Mouse (Mus musculus) intestine, embryonic 16.5 days (tissue): ENCODE data around the gene Hbs1l. TPM values are rescaled to one million over a fixed set of nuclear protein-coding genes. Genes with fewer than 3 reads are reported as not detected.

Experiments used
- ATAC-seq: fragments of 200-750 bp; cut with Nextera tagmentation; 2 replicates; pipeline ENCODE4 v1.8.0; 2017; ENCODE audit warnings: moderate TSS enrichment, moderate library complexity
- H3K27ac ChIP-seq: fragments of 300-500 bp; sonication (generic); 2 replicates; pipeline ENCODE4 v1.5.1; 2014; ENCODE audit warnings: mild to moderate bottlenecking, low read length
- H3K27me3 ChIP-seq: fragments of 300-500 bp; sonication (generic); replicated peaks from 2 replicates; pipeline ENCODE4 v1.6.1; 2014; ENCODE audit warnings: low read length, control low read depth, mixed read lengths; ENCODE audit not compliant: control insufficient read depth, insufficient read depth
- H3K36me3 ChIP-seq: fragments of 300-500 bp; sonication (generic); 2 replicates; pipeline ENCODE4 v1.6.1; 2014; ENCODE audit warnings: low read length, control low read depth; ENCODE audit not compliant: control insufficient read depth, insufficient read depth
- H3K4me1 ChIP-seq: fragments of 300-500 bp; sonication (generic); 2 replicates; pipeline ENCODE4 v1.6.1; 2014; ENCODE audit warnings: low read length, control low read depth, mixed read lengths; ENCODE audit not compliant: control insufficient read depth, insufficient read depth
- H3K4me2 ChIP-seq: fragments of 300-500 bp; sonication (generic); 2 replicates; pipeline ENCODE4 v1.6.1; 2014; ENCODE audit warnings: low read depth, low read length, control low read depth
- H3K4me3 ChIP-seq: fragments of 300-500 bp; sonication (generic); 2 replicates; pipeline ENCODE4 v1.5.1; 2014; ENCODE audit warnings: mild to moderate bottlenecking, low read length
- H3K9ac ChIP-seq: fragments of 300-500 bp; sonication (generic); 2 replicates; pipeline ENCODE4 v1.6.1; 2014; ENCODE audit warnings: low read depth, low read length
- H3K9me3 ChIP-seq: fragments of 300-500 bp; sonication (generic); 2 replicates; pipeline ENCODE4 v1.6.1; 2016; ENCODE audit warnings: low read length, control low read depth; ENCODE audit not compliant: control insufficient read depth
- WGBS: fragments of 180-500 bp; shearing (Covaris S2); extraction: QIAGEN DNeasy Blood & Tissue Kit; methylation state at CpG from one replicate; pipeline ENCODE4 v1.1.7; 2014; 5-methylcytosine and 5-hydroxymethylcytosine counted together
- polyA plus RNA-seq: library from polyadenylated mRNA; unstranded; fragments of >200 nt; fragmentation: Nextera tagmentation; extraction: Ambion mirVana; gene quantifications from 2 replicates; pipeline ENCODE4 v1.2.1, GENCODE M21; 2015

Hbs1l gene
- polyA plus RNA-seq, 1 experiment from 2014 or later = 80.0 TPM

DNA sequence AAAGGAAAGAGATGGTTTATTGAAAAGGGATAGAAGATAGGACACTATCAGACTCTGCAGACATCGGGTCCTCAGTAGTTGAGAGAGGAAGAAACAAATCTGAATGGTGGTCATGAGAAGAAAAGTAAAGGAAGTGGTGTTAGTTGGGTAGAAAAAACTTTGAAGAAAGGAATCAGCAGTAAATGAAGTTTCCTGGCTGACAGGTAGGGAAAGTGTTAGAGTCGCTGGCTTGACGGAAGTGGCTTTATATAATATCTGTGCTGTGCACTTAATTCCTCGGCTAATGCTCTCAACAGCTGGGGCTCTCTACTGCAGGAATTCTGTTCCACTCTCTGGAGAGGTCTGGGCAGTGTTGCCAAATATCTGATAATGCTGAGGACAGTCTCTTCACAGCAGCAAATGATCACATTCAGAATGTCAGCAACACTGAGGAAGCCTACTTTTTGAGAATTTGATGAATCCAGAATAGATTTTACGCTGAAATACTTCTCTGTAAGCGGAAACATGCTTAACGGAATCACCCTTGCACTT is 31.9 kb downstream of the Hbs1l start:
- ATAC-seq = no peak
- Histone ChIP-seq H3K4me2 (no peak overlapping the region), H3K27ac (no peak overlapping the region), H3K4me1 (no peaks in the 10 kb centered on the region), H3K36me3 (peaks cover 5% of the 10 kb centered on the region; the same call in 1 of the 2 replicates), H3K4me3 (no peak overlapping the region), H3K27me3 (no peaks in the 10 kb centered on the region), H3K9me3 (no peaks in the 10 kb centered on the region), H3K9ac (no peak overlapping the region)
- 70% methylated on average over 7 of the region's 7 CpGs for WGBS

DNA sequence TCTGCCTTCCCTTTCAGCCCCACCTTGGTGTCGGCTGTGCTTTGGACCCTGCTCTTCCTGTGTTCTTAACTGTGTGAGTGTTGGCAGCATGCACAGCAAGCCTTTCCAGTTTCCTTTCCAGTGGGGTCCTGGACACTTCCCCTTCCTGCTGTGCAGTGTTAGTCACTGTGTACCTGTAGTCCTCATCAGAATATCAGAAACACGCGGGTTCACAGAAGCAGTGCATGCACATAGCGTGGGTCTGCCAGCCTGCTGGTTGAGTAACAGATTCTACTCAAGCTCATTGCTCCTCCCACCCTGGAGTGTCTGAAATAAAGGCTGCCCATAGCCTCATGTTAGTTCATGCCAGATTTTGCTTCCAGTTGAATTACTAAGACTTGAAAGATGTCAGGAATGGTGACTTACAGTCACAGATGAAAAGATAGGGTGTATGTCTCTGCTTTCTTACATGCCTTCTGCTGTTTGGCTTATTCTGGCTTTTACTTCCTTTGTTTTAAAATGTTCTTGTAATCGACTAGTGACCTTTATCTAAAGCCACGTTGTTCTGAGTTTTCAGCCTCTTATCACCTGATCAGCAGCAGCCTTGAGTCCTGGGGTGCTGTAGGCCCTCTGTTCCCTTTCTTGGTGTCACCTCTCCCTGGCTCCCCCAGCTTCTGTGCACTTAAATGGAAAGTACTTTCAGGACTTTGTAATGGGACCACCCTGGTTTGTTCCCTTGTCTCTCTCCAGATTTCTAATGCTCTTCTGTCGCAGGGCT is 38.7 kb downstream of the Hbs1l start:
- H3K9me3 ChIP-seq = peaks cover 4% of the 10 kb centered on the region; the same call in 1 of the 2 replicates
- 70% methylated on average over 7 of the region's 7 CpGs for WGBS
- peaks cover 9% of the 10 kb centered on the region for H3K36me3 ChIP-seq
- ATAC-seq = no peak
- no peak overlapping the region for H3K4me3 ChIP-seq
- no peak overlapping the region for H3K9ac ChIP-seq
- H3K27ac ChIP-seq = no peak overlapping the region
- no peaks in the 10 kb centered on the region for H3K4me1 ChIP-seq
- H3K27me3 ChIP-seq = no peaks in the 10 kb centered on the region
- no peak overlapping the region for H3K4me2 ChIP-seq

DNA sequence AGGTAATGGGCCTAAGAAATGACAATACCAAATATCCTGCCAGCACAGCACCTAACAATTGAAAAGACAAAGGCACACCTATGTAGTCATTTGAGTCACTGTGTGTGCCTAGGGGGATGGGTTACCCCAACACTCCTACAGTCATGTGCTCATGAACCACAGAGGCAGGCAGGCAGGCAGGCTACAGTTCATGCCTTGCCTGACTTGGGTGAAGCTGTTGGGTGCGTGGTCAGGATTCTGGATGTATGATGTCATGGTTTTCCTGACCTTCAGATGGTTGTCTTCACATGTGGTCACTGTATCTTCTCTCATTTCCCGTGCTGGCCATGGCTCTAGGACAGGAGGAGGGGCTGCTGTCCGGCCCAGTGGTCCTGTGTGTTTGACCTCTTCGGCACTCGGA is 39.8 kb downstream of the Hbs1l start:
- Histone ChIP-seq H3K4me3 (no peak overlapping the region), H3K4me2 (no peak overlapping the region)
- WGBS = 96% methylated on average over 5 of the region's 5 CpGs

DNA sequence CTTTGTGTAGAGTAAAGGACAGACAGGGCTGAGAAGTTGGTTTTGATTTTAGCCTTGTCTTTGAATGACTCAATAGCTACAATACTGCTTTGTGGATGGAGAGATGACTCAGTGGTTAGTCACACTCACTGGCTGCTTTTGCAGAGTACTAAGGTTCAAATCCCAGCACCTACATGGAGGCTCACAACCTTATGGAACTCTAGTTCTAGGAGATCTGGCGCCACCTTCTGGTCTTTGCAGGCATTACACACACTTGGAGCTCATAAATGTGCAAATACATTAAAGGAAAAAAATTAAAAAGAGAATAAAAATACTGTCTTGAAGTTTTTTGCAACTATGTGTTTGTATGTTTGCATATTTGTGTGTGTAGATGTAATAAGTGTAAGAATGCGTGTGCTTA is 41.4 kb downstream of the Hbs1l start:
- no peak overlapping the region for H3K4me3 ChIP-seq
- no peaks in the 10 kb centered on the region for H3K4me1 ChIP-seq
- ATAC-seq = no peak
- H3K9ac ChIP-seq = no peak overlapping the region
- no peaks in the 10 kb centered on the region for H3K27me3 ChIP-seq
- no peak overlapping the region for H3K27ac ChIP-seq
- peaks cover 4% of the 10 kb centered on the region; the same call in 1 of the 2 replicates for H3K9me3 ChIP-seq
- H3K4me2 ChIP-seq = no peak overlapping the region
- H3K36me3 ChIP-seq = peaks cover 9% of the 10 kb centered on the region
- 62% methylated on average over 2 of the region's 2 CpGs for WGBS

More for the DNA sequence above, 39.8 kb downstream of the Hbs1l start:
- H3K9ac ChIP-seq = no peak overlapping the region
- no peaks in the 10 kb centered on the region for H3K4me1 ChIP-seq
- no peak overlapping the region for H3K27ac ChIP-seq
- ATAC-seq = no peak
- H3K9me3 ChIP-seq = peaks cover 4% of the 10 kb centered on the region; the same call in 1 of the 2 replicates
- no peaks in the 10 kb centered on the region for H3K27me3 ChIP-seq
- H3K36me3 ChIP-seq = peaks cover 9% of the 10 kb centered on the region

DNA sequence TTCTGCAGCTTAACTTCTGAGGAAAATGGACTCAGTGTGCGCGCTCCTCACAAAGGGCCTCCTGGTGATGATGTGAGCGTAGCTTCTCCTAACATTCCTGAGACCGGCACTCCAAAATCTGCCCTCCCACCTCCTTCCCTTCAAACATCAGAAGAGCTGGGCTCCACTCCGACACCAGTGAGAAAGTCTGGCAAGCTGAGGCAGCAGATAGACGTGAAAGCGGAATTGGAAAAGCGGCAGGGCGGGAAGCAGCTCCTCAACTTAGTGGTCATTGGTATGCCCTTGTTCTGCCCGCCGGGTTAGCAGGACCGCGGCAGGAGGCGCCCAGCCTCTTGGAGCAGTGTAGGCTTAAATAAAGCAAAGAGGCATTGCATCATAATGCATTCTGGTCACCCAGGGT is 45.9 kb downstream of the Hbs1l start:
- Histone ChIP-seq H3K27me3 (no peaks in the 10 kb centered on the region), H3K4me2 (no peak overlapping the region)
- WGBS = 87% methylated on average over 14 of the region's 14 CpGs

DNA sequence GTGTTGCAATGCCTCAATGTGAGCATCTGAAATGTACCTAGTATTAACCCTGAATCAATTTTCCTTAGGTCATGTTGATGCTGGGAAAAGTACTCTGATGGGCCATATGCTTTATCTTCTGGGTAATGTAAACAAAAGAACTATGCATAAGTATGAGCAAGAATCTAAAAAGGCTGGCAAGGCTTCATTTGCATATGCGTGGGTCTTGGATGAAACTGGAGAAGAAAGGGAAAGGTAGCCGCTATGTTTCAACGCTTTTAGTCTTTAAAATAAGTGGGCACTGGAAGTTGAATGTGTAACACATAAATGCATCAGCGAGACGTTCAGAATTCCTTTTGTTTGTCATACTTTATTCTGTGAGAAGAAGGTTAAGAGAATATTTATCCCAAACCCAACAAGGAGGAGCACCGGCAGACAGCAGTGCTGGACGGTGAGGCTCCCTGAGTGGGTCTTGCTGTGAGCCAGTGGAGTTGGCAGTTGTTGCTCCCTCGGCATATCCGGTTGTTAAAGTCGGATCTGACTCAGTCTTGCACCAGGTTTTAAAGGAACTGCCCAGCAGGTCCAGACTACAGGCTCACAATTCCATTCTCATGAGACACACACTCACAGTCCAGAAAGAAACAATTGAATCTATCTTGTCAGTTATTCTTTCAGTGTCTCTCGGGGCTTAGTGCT is 46.7 kb downstream of the Hbs1l start:
- ATAC-seq = no peak
- no peak overlapping the region for H3K27ac ChIP-seq
- H3K4me2 ChIP-seq = no peak overlapping the region
- 87% methylated on average over 11 of the region's 11 CpGs for WGBS
- H3K4me3 ChIP-seq = no peak overlapping the region
- H3K9ac ChIP-seq = no peak overlapping the region
- no peaks in the 10 kb centered on the region for H3K9me3 ChIP-seq
- no peaks in the 10 kb centered on the region for H3K27me3 ChIP-seq
- no peaks in the 10 kb centered on the region for H3K4me1 ChIP-seq
- H3K36me3 ChIP-seq = peaks cover 10% of the 10 kb centered on the region

More for the DNA sequence above, 45.9 kb downstream of the Hbs1l start:
- Histone ChIP-seq H3K27ac (no peak overlapping the region), H3K4me1 (no peaks in the 10 kb centered on the region), H3K9me3 (peaks cover 4% of the 10 kb centered on the region; the same call in 1 of the 2 replicates), H3K36me3 (peaks cover 9% of the 10 kb centered on the region), H3K9ac (no peak overlapping the region), H3K4me3 (no peak overlapping the region)
- ATAC-seq = no peak

DNA sequence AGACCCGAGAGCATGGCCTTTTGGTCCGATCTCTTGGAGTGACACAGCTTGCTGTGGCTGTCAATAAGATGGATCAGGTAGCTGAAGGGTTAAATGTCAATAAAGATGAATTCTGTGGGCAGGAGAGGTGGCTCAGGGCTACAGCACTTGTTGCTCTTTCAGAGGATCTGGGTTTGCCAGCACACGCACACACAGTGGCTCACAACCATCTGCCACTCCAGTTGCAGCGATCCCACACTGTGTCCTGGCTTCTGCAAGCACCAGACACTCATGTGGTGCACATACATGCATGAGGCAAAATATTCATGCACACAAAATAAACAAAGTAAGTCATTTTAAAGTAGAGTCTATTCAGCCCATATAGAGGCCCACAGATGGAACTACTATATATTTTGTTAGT is 51.6 kb downstream of the Hbs1l start:
- Histone ChIP-seq H3K4me3 (no peak overlapping the region), H3K4me1 (no peaks in the 10 kb centered on the region), H3K4me2 (no peak overlapping the region), H3K9me3 (no peaks in the 10 kb centered on the region), H3K9ac (no peak overlapping the region), H3K27me3 (no peaks in the 10 kb centered on the region), H3K36me3 (peaks cover 9% of the 10 kb centered on the region), H3K27ac (no peak overlapping the region)
- ATAC-seq = no peak
- WGBS = 93% methylated on average over 4 of the region's 4 CpGs

DNA sequence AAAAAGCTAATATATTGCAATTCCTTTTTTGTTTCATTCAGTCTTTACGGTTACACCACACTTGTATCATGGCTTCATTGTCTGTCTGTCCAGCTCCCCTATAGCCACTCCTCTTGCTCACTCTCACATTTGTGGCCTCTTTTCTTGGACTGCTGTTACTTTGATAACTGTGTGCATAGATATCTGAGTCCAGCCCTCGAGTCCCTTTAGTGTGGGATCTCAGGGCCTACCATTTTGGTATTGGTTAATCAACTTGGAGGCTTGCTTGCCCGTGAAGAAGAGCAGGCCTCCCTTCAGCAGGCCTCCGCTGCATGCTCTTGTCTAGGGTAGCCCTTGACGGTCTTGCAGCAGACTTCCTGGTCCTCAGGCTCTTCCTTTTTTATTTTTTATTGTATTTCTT is 53.7 kb downstream of the Hbs1l start:
- Histone ChIP-seq H3K9me3 (no peaks in the 10 kb centered on the region), H3K4me2 (no peak overlapping the region), H3K4me3 (no peak overlapping the region), H3K36me3 (peaks cover 9% of the 10 kb centered on the region), H3K27ac (no peak overlapping the region), H3K4me1 (no peaks in the 10 kb centered on the region), H3K27me3 (no peaks in the 10 kb centered on the region), H3K9ac (no peak overlapping the region)
- 91% methylated on average over 5 of the region's 5 CpGs for WGBS
- ATAC-seq = no peak

DNA sequence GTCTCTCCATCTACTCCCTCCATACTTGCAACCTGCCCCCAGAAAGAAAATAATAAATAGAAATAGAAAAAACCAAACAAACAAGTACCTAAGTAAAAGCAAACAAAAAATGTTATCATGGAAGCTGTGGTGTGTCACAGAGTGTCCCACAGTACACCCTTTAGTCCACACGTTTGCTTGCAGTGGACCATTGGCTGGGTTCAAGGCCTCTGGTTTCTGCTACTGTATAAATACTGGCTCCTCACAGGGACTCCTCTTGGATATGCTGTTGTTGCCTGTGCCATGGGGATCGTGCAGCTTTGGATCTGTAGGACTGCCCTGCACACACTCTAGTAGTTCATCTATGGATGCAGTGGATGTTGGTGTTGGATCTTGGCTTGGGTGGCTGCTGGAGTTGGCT is 54.2 kb downstream of the Hbs1l start:
- Histone ChIP-seq H3K4me3 (no peak overlapping the region), H3K4me2 (no peak overlapping the region), H3K36me3 (peaks cover 9% of the 10 kb centered on the region), H3K9me3 (no peaks in the 10 kb centered on the region), H3K9ac (no peak overlapping the region), H3K27ac (no peak overlapping the region), H3K4me1 (no peaks in the 10 kb centered on the region), H3K27me3 (no peaks in the 10 kb centered on the region)
- ATAC-seq = no peak
- 91% methylated on average over 2 of the region's 2 CpGs for WGBS
